Comparison of ENCODE assay signal across 9 mouse cellular contexts in genomic region chr19:42431485-42432190, GRCm38 (mm10). TPM values are rescaled to one million over a fixed set of nuclear protein-coding genes. Genes with fewer than 3 reads are reported as not detected.
DNase-seq lines count a peak whose midpoint lies in the region; ATAC-seq and TF ChIP-seq lines count a peak whose summit lies in the region.
"Had no signal": no experiment of that assay in that cellular context is flagged by ENCODE, and none has a peak within 500 bp of the region (broad histone marks: within the 10 kb centered on the region; RNA-seq: fewer than 3 reads in every experiment).

Gene Crtac1, minus strand, starts transcription at chr19:42431783.

- H3K27me3 ChIP-seq in Patski: peaks cover 76% of the 10 kb centered on the region
- H3K27me3 ChIP-seq in forebrain, embryonic 11.5 days (ENCODE audit: control insufficient read depth, insufficient read depth, low read length): peaks cover 38% of the 10 kb centered on the region
- H3K27me3 ChIP-seq in hindbrain, embryonic 15.5 days: peaks cover 7% of the 10 kb centered on the region
- peaks cover 62% of the 10 kb centered on the region for H3K27me3 ChIP-seq in midbrain, embryonic 12.5 days
- peaks cover 61% of the 10 kb centered on the region for H3K27me3 ChIP-seq in stomach, embryonic 16.5 days (ENCODE audit: control insufficient read depth, insufficient read depth, low read length)

- DNase-seq in Patski (ENCODE audit: low read depth, low spot score): no peak
- DNase-seq in brain, embryonic 14.5 days (ENCODE audit: low read depth): peak; percentile 98
- DNase-seq in forebrain, embryonic 11.5 days (ENCODE audit: low spot score): peak; percentile 94
- peak; percentile 72 to 91 for DNase-seq in left cerebral cortex, adult 8-10 months (ENCODE audit: low spot score in 2 of 2)
- DNase-seq in adipocyte (ENCODE audit: low spot score): no peak

- ATAC-seq in Patski: peak; percentile 77
- ATAC-seq in forebrain, embryonic 11.5 days (replicated peaks; ENCODE audit: low FRiP score): peak; percentile 94
- peak; percentile 94 for ATAC-seq in hindbrain, embryonic 15.5 days (ENCODE audit: low FRiP score, low read depth)
- ATAC-seq in midbrain, embryonic 12.5 days (ENCODE audit: low FRiP score, low read depth): peak; percentile 96
- ATAC-seq in stomach, embryonic 16.5 days (ENCODE audit: insufficient read depth, low FRiP score): peak; percentile 86

- CTCF ChIA-PET in Patski (lab: Charles Lee): interaction anchor here (0.6 to 3.6 kb wide), 6 partner anchors 8 to 228 kb away, joined by 3 to 11 read pairs (median 4); no protein-coding TSS in a partner anchor

- WGBS in forebrain, embryonic 11.5 days: under 1% methylated on average over 71 of the region's 88 CpGs
- WGBS in hindbrain, embryonic 15.5 days: under 1% methylated on average over 59 of the region's 88 CpGs
- WGBS in midbrain, embryonic 12.5 days: 0% methylated on average over 45 of the region's 88 CpGs
- under 1% methylated on average over 62 of the region's 88 CpGs for WGBS in stomach, embryonic 16.5 days

- no peaks in the 10 kb centered on the region for H3K9me3 ChIP-seq in forebrain, embryonic 11.5 days (ENCODE audit: control insufficient read depth, low read length)
- H3K9me3 ChIP-seq in hindbrain, embryonic 15.5 days: no peaks in the 10 kb centered on the region
- H3K9me3 ChIP-seq in midbrain, embryonic 12.5 days: no peaks in the 10 kb centered on the region
- no peaks in the 10 kb centered on the region for H3K9me3 ChIP-seq in stomach, embryonic 16.5 days (replicated peaks; ENCODE audit: control insufficient read depth, low read length)

- TF ChIP-seq CTCF in Patski (IDR thresholded peaks at IDR 0.05): peak; percentile 99
- peak; percentile 65 for TF ChIP-seq CTCF in brain, embryonic 14.5 days (IDR thresholded peaks at IDR 0.05; ENCODE audit: borderline replicate concordance, extremely low read depth, insufficient read depth, insufficient read length)

- H3K4me1 ChIP-seq in forebrain, embryonic 11.5 days (replicated peaks; ENCODE audit: control insufficient read depth, insufficient read depth, low read length): peaks cover 7% of the 10 kb centered on the region
- peaks cover 26% of the 10 kb centered on the region for H3K4me1 ChIP-seq in hindbrain, embryonic 15.5 days (replicated peaks)
- H3K4me1 ChIP-seq in midbrain, embryonic 12.5 days: peaks cover 17% of the 10 kb centered on the region
- H3K4me1 ChIP-seq in stomach, embryonic 16.5 days (ENCODE audit: control insufficient read depth, insufficient read depth, low read length): peaks cover 14% of the 10 kb centered on the region

- H3K9ac ChIP-seq in forebrain, embryonic 11.5 days (ENCODE audit: low read length): peak within 1 kb of the TSS; percentile 73
- peak within 1 kb of the TSS; percentile 65 for H3K9ac ChIP-seq in hindbrain, embryonic 15.5 days
- peak within 1 kb of the TSS; percentile 79 for H3K9ac ChIP-seq in midbrain, embryonic 12.5 days (replicated peaks)
- peak within 1 kb of the TSS; percentile 66 for H3K9ac ChIP-seq in stomach, embryonic 16.5 days (ENCODE audit: low read length)

- peak within 1 kb of the TSS; percentile 65 for H3K4me3 ChIP-seq in forebrain, embryonic 11.5 days (ENCODE audit: low read depth, low read length)
- H3K4me3 ChIP-seq in hindbrain, embryonic 15.5 days: peak within 1 kb of the TSS; percentile 52
- peak within 1 kb of the TSS; percentile 64 for H3K4me3 ChIP-seq in midbrain, embryonic 12.5 days
- peak within 1 kb of the TSS; percentile 56 for H3K4me3 ChIP-seq in stomach, embryonic 16.5 days (replicated peaks; ENCODE audit: low read length)
- H3K4me3 ChIP-seq: erythroblast, embryonic 14.5 days had no signal

- H3K27ac ChIP-seq in forebrain, embryonic 11.5 days (ENCODE audit: low read depth, low read length): 0 out of 2 replicates have a peak within 1 kb of the TSS, but pooled peaks have one; percentile 41
- peak within 1 kb of the TSS; percentile 83 for H3K27ac ChIP-seq in hindbrain, embryonic 15.5 days (replicated peaks)
- H3K27ac ChIP-seq in midbrain, embryonic 12.5 days (replicated peaks): peak within 1 kb of the TSS; percentile 86
- H3K27ac ChIP-seq in stomach, embryonic 16.5 days (ENCODE audit: low read length): no peak within 1 kb of the TSS

- no peaks in the 10 kb centered on the region for H3K36me3 ChIP-seq in forebrain, embryonic 11.5 days (ENCODE audit: control insufficient read depth, insufficient read depth, low read length)
- H3K36me3 ChIP-seq in hindbrain, embryonic 15.5 days: no peaks in the 10 kb centered on the region
- H3K36me3 ChIP-seq in midbrain, embryonic 12.5 days: no peaks in the 10 kb centered on the region
- H3K36me3 ChIP-seq in stomach, embryonic 16.5 days (ENCODE audit: control insufficient read depth, insufficient read depth, low read length): no peaks in the 10 kb centered on the region

- H3K4me2 ChIP-seq in forebrain, embryonic 11.5 days (ENCODE audit: low read depth, low read length, severe bottlenecking): peak within 1 kb of the TSS; percentile 83
- H3K4me2 ChIP-seq in hindbrain, embryonic 15.5 days: peak within 1 kb of the TSS; percentile 78
- peak within 1 kb of the TSS; percentile 75 for H3K4me2 ChIP-seq in midbrain, embryonic 12.5 days (replicated peaks)
- H3K4me2 ChIP-seq in stomach, embryonic 16.5 days (ENCODE audit: low read depth, low read length): peak within 1 kb of the TSS; percentile 83

- in situ Hi-C loops in Patski (cut with MboI; ENCODE audit: low pct_unique_long_range_greater_than_20kb): no loop called here

- POLR2A ChIA-PET in Patski (lab: Charles Lee): interaction anchor here (1.1 to 1.4 kb wide), 3 partner anchors 11 to 21 kb away, joined by 3 to 5 read pairs (median 4); no protein-coding TSS in a partner anchor

- peak; percentile 85 for TF ChIP-seq POLR2A in brain, embryonic 14.5 days (IDR thresholded peaks at IDR 0.05; ENCODE audit: borderline replicate concordance, extremely low read depth, insufficient read depth, insufficient read length, poor library complexity, severe bottlenecking)

RNA-seq across cellular contexts. Expression of gene Crtac1, which starts in this region (rescaled TPM):
- 15.3 TPM for polyA plus RNA-seq in Patski (2021)
- polyA plus RNA-seq in brain, embryonic 14.5 days (2012; rRNA removed): 21.5 and 21.7 TPM in 2 replicates
- polyA plus RNA-seq in forebrain, embryonic 11.5 days (2014; fragmentation: Nextera tagmentation; extraction: Ambion mirVana): 3.2 and 4.0 TPM in 2 replicates
- polyA plus RNA-seq in hindbrain, embryonic 15.5 days (2015; fragmentation: Nextera tagmentation; extraction: Ambion mirVana): 38.3 and 39.7 TPM in 2 replicates
- total RNA-seq in left cerebral cortex, adult 8-10 months (2022): 10 to 100 TPM; 52.0 to 64.1 (median 55.9) TPM
- polyA plus RNA-seq in midbrain, embryonic 12.5 days (2016; fragmentation: Nextera tagmentation; extraction: Ambion mirVana): 8.1 TPM in 2 replicates
- polyA plus RNA-seq in stomach, embryonic 16.5 days (2015; fragmentation: Nextera tagmentation; extraction: Ambion mirVana): 3.9 and 5.2 TPM in 2 replicates
- polyA plus RNA-seq: erythroblast, embryonic 14.5 days had no signal

Comparison
In these comparisons a context has a peak if more than half of its experiments do, and no peak if none do; other contexts are left out.
1. DNase-seq: peak in brain, embryonic 14.5 days (single experiment), forebrain, embryonic 11.5 days (single experiment) and left cerebral cortex, adult 8-10 months (2 of 2); none in Patski (single experiment) and adipocyte (single experiment).
2. Peak in every context shown above with its lines, with median percentiles within 50 percentile points of each other: ATAC-seq, H3K4me2 ChIP-seq, H3K4me3 ChIP-seq and H3K9ac ChIP-seq.